Mouse (Mus musculus) kidney, adult 2 months (tissue): ENCODE measurements at regions not wholly inside any gene's neighbourhood (a gene's known extent, or its start where the extent isn't known, plus 50 kb on each side); places are given as distances from the start of the nearest gene placed in this dataset.

ENCODE experiments used
- CTCF ChIP-seq: fragments of 200-500 bp; conservative IDR thresholded peaks from 2 replicates; pipeline ENCODE4 v1.5.1; 2011; ENCODE audit warnings: low read depth, mild to moderate bottlenecking, control low read depth, low read length, moderate library complexity, mixed read lengths; ENCODE audit not compliant: insufficient read depth, insufficient read length
- POLR2A ChIP-seq: fragments of 200-500 bp; IDR thresholded peaks from one replicate; pipeline ENCODE4 v1.6.1; 2011; ENCODE audit warnings: low read depth, low read length, control low read depth

GRCm38 (mm10) chr7:88206223-88206827 is 71.6 kb upstream of the Ctsc start:
- TF ChIP-seq CTCF (no peak), POLR2A (no peak)
